Mouse (Mus musculus) adrenal gland, postnatal 25 days (tissue): ENCODE data around the gene Fnbp1. TPM values are rescaled to one million over a fixed set of nuclear protein-coding genes. Genes with fewer than 3 reads are reported as not detected.
"Not testable (repeated sequence)": the region's sequence is repeated elsewhere in the genome, so short reads cannot be mapped to it uniquely, and the experiment has no call there.

Experiments
- DNase-seq: peaks from one replicate; pipeline ENCODE4 v3.0.0; 2021; ENCODE audit warnings: mixed read lengths
- long read RNA-seq: library from polyadenylated mRNA; stranded (forward); transcript quantifications from one replicate; pipeline ENCODE4 v2.0.0, GENCODE M21; 2021
- total RNA-seq: library from RNA; stranded (reverse); gene quantifications from 2 replicates; pipeline ENCODE4 v1.2.3, GENCODE M21; 2021

Gene Fnbp1
- total RNA-seq = 50.9 and 66.0 TPM in 2 replicates
- long read RNA-seq, full-length matches to known transcripts = 2 of 15 reads
- long read RNA-seq, partial matches to known transcripts = 1 of 15 reads
- long read RNA-seq, other reads (novel, unspliced or antisense) = 12 of 15 reads

DNA sequence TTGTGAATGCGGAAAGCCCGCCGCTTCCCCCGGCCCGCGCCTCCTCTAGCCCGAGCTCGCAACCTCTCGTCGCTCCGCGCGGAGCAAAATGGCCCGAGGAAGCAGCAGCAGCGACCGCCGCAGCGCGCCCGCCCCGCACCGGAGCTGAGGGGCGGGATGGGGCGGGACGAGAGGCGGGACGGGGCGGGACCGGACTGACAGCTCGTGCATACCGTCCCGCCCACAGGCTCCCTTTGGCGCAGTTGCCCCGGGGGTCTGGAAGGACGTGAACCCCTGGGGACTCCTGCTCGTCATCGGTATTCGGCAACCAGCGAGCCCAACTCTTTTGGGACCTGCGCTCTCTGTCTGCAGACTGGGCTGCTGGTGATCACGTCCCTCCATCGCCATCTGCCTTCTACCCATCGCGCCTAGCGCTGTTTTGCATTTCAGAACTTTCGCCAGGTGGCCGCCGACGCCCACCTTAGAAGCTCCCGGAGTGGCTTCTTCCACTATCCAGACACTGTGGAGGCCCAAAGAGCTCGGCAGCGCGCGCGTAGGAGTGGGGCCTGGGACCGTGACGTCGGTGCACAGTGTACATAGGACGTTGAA is at the start of gene Fnbp1:
TSS of gene Fnbp1 (minus strand) at position 142 of the 588 bp plus-strand sequence.
- peak; percentile 89 for DNase-seq

DNA sequence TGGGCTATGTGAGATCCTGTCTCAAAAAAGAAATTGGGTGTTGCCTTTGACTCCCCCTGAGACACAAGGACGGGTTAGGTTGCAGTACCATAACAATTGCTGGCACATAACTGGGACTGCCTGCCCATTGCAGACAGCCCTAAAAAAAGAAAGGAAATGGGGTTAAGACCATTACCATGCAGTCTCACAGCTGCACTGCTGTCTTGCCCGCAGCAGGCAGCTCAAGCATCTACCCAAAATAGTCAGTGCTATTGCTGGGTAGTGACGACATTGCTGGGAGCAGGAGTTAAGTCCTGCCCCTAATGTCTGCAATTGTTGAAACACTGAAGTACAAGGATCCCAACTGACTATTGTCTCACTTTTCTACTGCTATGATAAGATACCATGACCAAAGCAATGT is 47.8 kb upstream of the Fnbp1 start:
- no peak for DNase-seq

DNA sequence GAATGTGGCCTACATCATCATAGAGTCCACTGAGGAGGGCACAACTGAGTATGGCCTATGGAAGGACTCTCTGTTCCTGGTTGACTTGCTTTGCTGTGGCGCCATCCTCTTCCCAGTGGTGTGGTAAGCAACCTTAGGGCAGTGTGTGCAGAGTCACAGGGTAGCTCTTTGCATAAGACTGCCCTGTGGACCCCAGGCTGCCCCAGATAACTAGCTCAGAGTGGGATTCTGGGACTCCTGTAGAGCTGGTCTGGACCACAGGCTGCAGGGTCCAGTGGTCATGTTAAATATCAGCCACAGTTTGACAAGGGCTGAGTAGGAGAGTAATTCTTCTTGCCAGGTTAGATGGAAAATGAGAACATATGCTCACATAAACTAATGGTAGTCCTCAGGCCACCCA is 46.9 kb upstream of the Fnbp1 start:
- DNase-seq = no peak

DNA sequence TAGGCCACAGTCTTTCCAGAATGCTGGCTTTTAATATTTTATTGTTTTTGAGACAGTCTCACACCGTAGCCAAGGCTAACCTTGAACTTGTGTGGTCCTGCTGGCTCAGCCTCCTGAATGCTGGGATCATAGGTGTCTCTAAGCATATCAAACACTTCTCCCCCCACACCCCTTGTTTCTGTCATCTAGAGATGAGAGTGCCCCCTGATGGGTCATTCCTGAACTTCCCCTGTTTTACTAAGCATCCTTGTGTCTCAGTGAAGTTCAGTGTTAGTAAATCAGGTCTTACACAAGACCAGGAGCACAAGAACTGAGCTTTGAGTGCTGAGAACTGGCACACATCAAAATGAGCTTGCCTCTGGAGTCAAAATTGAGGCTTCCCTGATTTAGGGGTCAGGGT is 42.0 kb upstream of the Fnbp1 start:
- DNase-seq = no peak

DNA sequence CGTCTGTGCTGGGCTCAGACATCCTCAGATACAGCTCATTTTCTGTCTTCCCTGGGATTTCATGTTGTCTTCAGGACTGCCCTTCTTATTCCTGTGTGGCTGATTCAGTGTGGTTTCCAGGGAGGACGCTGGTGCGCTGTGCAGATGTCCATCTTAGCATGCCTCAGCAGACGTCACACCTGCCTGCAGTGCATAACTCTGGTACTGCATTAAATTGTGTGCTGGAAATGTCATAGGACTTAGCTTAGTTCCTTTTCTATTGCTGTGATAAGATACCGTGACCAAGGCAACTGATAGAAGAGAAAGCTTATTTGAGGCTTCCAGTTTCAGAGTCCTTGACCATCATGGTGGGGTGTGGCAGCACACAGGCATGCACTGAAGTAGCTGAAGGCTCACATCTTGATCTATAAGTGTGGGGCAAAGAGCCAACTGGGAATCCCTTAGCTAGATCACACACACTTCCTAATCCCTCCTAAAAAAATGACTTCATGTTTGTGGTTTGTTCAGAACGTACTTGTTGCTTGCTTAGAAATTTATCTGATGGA is 41.0 kb upstream of the Fnbp1 start:
- DNase-seq = no peak

DNA sequence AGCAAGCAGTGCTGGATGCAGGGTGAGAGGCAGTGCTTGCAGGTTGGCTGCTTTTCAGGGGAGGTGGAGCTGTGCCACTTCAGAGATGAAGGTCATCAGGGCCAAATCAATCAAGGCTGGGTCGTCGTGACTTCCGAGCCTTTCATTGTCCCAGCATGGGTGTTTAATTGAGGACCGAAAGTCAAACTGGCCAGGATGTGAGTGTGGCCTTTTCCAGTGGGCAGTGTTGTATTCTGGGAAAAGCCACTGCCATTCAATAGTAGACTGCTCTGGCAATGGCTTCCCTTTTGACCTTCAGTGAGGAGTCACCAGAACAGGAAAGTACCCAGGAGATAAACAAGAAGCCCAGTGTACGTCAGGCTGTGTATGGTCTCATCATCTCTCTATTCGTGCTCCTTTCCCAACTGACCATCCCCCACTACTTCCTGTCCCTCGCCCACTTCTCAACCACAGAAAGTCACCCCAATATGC is 38.3 kb upstream of the Fnbp1 start:
- DNase-seq = peak; percentile 59

DNA sequence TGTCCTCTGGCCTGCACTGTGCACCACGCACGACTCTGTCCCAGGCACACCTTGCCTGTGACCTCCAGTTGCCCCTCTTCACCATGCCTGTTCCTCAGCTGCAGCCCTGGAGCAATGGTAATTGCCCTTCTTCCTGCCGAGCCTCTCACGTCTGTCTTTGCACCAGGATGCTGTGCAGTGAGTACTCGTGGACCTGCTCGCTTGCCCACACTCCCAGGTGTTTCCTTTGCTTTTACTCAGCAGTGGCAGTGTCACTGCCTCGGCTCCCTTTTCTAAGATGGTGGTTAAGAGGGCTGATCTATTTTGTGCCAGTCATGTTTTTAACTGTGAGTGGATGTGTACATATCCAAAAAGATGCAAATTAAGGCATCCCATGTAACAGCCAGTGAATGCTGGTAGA is 37.7 kb upstream of the Fnbp1 start:
- no peak for DNase-seq

DNA sequence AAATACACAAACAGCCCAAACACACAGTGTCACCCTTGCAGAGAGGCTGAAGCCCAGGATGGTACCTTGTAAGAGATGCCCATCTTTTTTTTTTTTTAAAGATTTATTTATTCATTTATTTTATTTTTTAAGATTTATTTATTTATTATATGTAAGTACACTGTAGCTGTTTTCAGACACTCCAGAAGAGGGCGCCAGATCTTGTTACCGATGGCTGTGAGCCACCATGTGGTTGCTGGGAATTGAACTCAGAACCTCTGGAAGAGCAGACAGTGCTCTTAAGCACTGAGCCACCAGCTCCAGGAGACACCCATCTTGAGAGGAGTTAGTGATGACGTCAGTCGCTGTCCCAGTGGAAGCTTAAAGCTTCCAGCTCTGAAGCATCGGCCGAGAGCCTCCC is 36.8 kb upstream of the Fnbp1 start:
- DNase-seq = peak; percentile 32

DNA sequence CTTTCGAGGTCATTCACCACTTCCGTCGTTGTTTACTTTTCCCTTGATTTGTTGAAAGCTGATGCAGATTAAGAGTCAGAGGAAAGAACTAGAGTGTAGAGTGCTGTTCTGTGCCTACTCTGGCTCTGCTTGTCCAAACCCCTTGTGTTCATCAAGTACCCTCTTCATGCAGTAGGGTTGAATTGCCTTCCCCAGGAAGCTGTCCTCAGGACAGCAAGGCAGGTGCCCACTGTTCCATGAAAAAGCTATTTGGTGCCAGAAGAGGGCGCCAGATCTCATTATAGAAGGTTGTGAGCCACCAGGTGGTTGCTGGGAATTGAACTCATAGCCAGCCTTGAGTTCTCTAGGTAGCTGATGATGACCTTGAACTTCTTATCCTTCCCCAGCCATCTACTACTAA is 31.5 kb upstream of the Fnbp1 start:
- DNase-seq = no peak

DNA sequence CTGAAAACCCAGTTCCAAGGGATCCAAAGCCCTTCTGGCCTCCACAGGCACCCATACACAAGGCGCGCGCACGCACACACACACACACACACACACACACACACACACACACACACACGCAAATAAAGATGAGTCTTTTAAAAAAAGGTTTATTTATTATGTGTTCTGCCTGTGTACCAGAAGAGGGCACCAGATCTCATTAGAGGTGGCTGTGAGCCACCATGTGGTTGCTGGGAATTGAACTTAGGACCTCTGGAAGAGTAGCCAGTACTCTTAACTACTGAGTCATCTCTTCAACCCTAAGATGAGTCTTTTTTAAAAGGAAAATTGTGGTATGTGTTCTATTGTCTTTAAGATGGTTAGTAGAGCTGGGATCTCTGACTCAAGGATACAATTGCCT is 30.7 kb upstream of the Fnbp1 start:
- DNase-seq = no peak

DNA sequence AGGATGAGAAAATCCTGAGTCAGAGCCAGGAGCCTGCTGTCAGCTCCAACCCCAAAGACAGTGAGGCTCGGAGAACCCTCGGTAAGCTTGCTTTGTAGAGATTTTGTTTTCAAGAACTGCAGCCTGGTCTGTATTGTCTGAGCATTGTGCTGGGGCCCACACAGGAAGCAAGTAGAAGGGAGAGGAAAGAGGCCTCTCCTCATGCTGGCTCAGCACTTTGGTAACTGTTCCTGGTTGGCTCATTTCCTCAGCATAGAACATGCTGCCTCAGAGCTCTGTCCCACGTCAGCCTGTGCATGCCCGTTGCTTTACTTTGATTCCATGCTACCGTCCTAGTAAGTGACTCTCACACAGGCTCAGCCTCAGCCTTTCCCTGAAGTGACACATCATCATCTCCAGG is 30.2 kb upstream of the Fnbp1 start:
- no peak for DNase-seq

DNA sequence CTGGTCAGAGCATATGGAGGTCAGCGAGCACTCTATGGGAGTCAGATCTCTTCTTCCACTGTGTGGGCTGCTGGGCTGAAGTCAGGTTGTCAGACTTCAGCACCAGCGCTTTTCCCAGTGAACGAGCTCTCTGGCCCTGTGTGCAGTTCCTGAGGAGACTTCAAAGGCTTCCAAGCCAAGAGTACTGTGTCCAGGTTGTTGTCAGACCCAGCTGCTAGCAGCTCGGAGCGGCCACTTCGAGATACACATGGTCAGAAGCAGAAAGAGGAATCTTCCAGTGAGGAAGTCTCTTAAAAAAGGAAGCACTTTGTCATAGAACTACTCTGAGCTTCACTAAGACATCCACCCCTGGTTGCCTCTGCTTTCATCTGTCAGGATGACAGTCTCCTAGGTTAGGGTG is 28.4 kb upstream of the Fnbp1 start:
- DNase-seq = no peak

DNA sequence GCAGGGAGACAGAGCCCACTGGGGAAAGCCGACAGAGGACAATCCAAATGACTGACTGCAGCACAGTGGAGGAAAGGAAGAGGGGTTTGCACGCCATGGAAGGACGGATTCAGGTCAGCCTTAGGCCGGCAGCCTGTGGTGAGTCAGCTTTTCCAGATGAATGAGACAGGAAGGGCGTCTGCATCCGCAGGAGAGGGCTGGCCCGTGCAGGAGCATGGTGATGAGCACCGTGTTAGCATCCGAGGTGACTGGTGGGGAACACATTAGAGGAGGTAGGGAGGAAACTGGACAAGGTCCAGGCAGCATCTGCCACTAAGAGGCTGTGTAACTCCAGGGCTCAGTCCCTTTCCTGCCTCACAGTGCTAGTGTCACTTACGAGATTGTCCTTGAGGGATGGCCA is 27.2 kb upstream of the Fnbp1 start:
- peak; percentile 55 for DNase-seq

DNA sequence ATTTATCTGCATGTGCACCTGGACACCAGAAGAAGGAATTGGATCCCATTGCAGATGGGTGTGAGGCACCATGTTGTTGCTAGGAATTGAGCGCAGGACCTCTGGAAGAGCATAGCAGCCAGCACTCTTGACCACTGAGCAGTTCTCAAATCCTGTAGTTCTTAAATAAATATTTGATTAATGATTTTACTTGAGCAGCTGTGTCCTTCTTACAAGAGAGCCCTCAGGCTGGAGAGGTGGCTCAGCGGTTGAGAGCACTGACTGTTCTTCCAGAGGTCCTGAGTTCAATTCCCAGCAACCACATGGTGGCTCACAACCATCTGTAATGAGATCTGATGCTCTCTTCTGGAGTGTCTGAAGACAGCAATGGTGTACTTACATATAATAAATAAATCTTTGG is 25.8 kb upstream of the Fnbp1 start:
- DNase-seq = not testable (repeated sequence)

DNA sequence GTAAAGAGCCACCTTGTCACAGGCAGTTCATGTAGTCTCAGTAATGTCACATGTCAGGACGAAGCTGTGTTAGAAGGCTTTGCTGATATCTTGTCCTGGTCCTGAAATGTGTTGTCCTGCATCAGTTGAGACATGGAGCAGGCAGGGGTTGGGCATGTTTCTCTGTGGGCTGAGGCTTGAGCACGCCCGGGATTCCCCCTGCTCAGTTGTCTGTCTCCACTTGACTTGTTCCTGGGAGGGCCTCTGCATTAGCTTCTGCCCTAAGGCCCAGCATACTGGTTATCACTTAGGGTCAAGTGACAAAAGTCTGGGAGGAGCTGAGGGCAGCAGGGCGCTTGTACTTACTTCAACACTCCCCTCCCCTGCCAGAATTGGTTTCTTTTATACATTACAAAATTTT is 23.7 kb upstream of the Fnbp1 start:
- no peak for DNase-seq

DNA sequence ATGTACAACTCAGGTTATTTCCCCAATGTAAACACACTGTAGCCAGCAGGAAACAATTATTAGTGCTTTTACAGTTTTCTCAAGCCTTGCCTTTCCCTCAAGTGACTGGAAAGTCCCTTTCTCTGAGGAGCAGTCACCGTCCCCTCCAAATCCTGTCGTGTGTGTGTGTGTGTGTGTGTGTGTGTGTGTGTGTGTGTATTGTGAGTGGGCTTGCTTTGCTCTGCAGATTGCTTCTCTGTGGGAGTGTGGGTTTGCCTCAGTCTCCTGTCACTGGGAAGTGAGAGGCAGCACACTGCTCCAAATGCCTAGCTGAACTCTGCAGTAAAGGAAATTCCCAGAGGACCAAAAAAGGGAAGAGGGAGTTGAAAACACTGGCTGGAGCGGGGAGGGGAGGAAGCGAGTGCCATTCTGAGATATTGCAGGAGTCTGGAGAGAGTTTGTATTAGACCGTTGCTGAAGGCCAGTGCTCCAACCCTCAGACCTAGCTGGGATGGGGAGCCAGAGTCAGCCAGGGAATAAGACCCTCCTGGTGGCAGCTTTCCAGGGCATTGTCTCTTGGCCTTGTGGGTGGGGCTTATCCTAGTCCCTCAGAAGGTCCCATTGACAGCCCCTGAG is 23.1 kb upstream of the Fnbp1 start:
- DNase-seq = peak; percentile 37

DNA sequence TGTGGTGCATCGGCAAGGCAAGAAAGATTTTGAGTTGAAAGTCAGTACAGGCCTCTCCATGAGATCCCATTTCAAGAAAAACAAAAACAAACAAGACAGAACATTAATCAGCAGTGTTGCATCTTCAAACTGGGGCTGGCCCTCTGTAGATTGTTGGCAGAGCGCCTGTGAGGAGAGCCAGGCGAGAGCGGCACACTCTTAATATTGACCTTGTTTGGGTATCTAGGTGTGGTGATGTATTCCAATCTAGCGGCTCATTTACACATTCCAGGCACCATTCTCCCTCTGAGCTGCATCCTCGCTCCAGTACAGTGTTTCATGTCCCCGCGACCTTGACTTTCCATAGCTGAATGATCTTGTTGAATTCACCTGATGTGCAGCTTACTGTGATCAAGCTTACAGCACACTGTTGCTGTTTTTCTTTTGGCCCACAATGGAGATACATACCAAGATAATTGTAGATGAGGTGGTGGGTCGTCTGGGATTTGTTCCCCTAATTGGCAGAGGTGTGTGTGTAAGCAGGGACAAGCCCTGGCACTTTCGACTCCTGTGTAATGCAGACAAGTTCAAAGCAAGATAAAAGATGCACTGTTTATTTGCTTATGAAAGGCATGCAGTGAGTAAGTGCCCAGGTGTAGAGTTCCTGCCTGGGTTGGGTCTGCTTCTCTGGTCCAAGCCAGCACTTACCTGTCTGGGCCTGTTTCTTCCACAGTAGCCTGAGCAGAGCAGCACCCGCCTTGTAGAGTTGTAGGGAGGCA is 21.7 kb upstream of the Fnbp1 start:
- no peak for DNase-seq

DNA sequence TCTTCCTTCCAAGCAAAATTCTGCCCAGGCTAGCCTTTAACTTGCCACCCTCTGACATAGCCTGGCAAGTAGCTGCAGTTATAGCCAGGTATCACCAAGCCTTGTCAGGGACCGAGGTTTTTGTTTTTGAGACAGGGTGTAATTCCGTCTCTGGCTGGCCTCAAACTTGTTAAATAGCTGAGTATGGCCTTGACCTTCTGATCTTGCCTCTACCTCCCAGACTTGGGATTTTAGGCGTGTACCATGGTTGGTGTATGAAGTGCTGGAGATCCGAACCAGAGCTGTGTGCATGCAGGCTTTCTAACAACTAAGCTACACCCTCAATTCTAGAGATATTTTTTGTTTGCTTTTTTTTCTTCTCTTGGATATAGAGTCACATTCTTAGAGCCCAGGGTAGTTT is 19.8 kb upstream of the Fnbp1 start:
- DNase-seq = no peak

DNA sequence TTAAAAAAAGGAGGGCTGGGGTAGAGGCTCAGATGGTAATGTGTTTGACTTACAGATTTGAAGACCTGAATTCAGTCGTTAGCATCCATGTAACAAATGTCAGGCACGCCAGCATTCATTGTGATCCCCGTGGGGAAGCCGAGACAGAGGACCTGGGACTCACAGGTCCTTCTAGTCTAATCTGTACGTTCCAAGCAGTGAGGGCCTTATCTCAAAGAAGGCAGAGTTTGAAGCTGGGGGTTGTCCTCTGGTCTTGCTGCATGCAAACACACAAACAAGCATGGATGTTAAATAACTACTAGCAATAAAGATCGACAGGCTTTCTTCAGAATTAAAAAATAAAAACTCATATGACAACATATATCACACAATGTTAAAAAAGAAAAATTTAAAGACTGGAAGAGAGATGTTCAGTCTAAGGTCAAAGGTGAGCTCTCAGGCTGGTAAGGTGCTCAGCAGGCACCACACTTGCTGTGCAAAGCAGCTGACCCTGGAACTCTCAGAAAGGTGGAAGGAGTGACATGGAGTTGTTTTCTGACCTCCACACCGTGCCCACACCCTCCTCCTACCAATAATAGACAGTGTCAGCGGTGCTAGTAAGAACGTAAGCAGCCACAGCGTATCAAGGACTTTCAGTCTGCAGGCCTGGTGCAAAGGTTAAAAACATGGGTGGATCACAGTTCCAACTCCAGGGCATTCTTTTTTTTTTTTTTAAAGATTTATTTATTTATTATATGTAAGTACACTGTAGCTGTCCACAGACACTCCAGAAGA is 18.5 kb upstream of the Fnbp1 start:
- no peak for DNase-seq

DNA sequence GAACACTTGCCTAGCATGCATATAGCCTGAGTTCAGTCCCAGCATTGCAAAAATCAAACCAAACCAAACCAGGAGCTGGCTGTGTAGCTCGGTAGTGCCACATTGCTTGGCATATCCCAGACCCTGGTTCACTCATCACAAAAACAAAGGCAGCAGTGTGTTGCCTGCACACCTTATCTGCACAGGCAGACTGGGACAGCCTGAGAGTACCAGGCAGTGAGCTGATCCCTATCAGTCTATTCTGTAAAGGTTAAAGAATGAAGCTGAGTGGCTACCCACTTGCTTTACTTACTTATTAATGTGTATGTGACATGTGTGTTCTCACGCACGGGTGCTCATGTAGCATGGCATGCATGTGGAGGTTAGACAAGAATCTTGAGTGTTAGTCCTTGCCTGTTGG is 15.0 kb upstream of the Fnbp1 start:
- DNase-seq = no peak

DNA sequence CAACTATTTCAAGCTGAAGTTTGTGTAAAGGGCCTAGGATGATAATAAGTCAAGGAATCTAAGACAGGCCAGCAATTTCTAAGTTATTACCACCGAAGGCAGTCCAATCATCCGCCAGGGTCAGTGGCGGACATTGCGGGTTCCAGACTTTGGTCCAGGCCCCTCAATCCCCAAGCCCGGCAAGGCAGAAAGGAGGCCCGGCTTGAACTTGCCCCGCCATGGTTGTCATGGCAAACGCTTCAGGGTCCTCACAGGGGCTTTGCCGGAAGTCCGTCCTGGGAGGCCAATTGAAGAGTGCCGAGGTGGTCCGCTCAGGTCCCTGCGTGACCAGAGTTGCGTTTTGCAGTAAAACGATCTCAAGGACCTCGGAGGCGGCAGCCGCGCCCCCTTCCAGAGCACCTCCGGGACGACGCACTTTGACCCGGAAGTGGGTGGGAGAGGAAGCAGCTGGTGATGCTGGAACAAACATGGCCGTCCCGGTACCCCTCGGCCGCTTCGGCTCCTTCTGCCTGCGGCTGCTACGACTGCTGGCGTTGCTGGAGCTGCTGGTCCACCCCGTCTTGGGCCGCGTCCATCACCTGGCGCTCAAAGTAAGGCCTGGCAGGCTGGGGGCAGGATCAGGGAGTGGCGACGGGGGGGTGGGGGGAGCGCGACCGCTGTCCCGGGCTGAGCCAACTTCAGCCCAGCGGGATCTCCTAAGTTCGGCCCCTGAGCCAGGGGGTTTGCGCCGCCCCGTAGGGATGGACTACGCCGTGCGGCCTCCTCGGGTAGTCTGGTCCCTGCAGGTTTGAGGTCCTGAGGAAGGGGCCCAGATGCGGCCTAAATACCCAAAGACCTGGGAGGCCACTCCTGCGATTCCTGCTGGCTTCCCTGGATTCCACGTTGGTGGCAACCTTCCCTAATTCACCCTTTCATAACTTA is 10.3 kb upstream of the Fnbp1 start, which contains the start of gene Gpr107:
TSS of gene Gpr107 (plus strand) at position 425 of the 921 bp plus-strand sequence.
- DNase-seq = peak; percentile 84
